Mouse (Mus musculus): ENCODE measurements around the gene Tnfrsf17.
"Not testable (repeated sequence)": the region's sequence is repeated elsewhere in the genome, so short reads cannot be mapped to it uniquely, and the experiment has no call there.

Gene Tnfrsf17

GRCm38 (mm10) chr16:11313512-11313911, at the start of gene Tnfrsf17:
Tnfrsf17 (plus strand) TSS chr16:11313812.
- no peak for DNase-seq (ENCODE audit: low read depth, low spot score)

GRCm38 (mm10) chr16:11266556-11266955, 47.1 kb upstream of the Tnfrsf17 start:
- DNase-seq (ENCODE audit: low read depth, low spot score), result no peak

- DNase-seq (ENCODE audit: low read depth, low spot score), result no peak
Observed at GRCm38 (mm10) chr16:11269808-11270207, 43.8 kb upstream of the Tnfrsf17 start.

GRCm38 (mm10) chr16:11270642-11271041, 43.0 kb upstream of the Tnfrsf17 start:
- no peak for DNase-seq (ENCODE audit: low read depth, low spot score)

GRCm38 (mm10) chr16:11271073-11271472, 42.5 kb upstream of the Tnfrsf17 start:
- no peak for DNase-seq (ENCODE audit: low read depth, low spot score)

- no peak for DNase-seq (ENCODE audit: low read depth, low spot score)
Observed at GRCm38 (mm10) chr16:11276888-11277287, 36.7 kb upstream of the Tnfrsf17 start.

- DNase-seq (ENCODE audit: low read depth, low spot score), result no peak
Observed at GRCm38 (mm10) chr16:11278778-11279177, 34.8 kb upstream of the Tnfrsf17 start.

- DNase-seq (ENCODE audit: low read depth, low spot score), result no peak
Observed at GRCm38 (mm10) chr16:11282655-11283232, 30.9 kb upstream of the Tnfrsf17 start.

GRCm38 (mm10) chr16:11284881-11285280, 28.7 kb upstream of the Tnfrsf17 start:
- DNase-seq (ENCODE audit: low read depth, low spot score), result no peak

- DNase-seq (ENCODE audit: low read depth, low spot score), result no peak
Observed at GRCm38 (mm10) chr16:11285949-11286348, 27.7 kb upstream of the Tnfrsf17 start.

- not testable (repeated sequence) for DNase-seq (ENCODE audit: low read depth, low spot score)
Observed at GRCm38 (mm10) chr16:11288873-11289272, 24.7 kb upstream of the Tnfrsf17 start.

GRCm38 (mm10) chr16:11295583-11295982, 18.0 kb upstream of the Tnfrsf17 start:
- not testable (repeated sequence) for DNase-seq (ENCODE audit: low read depth, low spot score)

GRCm38 (mm10) chr16:11297700-11298099, 15.9 kb upstream of the Tnfrsf17 start:
- not testable (repeated sequence) for DNase-seq (ENCODE audit: low read depth, low spot score)

GRCm38 (mm10) chr16:11303741-11304140, 9.9 kb upstream of the Tnfrsf17 start:
- no peak for DNase-seq (ENCODE audit: low read depth, low spot score)

GRCm38 (mm10) chr16:11305531-11305930, 8.1 kb upstream of the Tnfrsf17 start:
- DNase-seq (ENCODE audit: low read depth, low spot score), result no peak

- DNase-seq (ENCODE audit: low read depth, low spot score), result no peak
Observed at GRCm38 (mm10) chr16:11315786-11316320, 2.2 kb downstream of the Tnfrsf17 start.

- no peak for DNase-seq (ENCODE audit: low read depth, low spot score)
Observed at GRCm38 (mm10) chr16:11316748-11317147, 3.1 kb downstream of the Tnfrsf17 start.

GRCm38 (mm10) chr16:11317324-11317723, 3.7 kb downstream of the Tnfrsf17 start:
- DNase-seq (ENCODE audit: low read depth, low spot score), result no peak

- DNase-seq (ENCODE audit: low read depth, low spot score), result peak; percentile 82
Observed at GRCm38 (mm10) chr16:11322409-11323323, 9.1 kb downstream of the Tnfrsf17 start, which contains the start of gene Snx29. Snx29 (plus strand) TSS chr16:11322908.

GRCm38 (mm10) chr16:11323324-11324051, 9.9 kb downstream of the Tnfrsf17 start:
- DNase-seq (ENCODE audit: low read depth, low spot score), result no peak

GRCm38 (mm10) chr16:11330081-11330800, 16.6 kb downstream of the Tnfrsf17 start:
- DNase-seq (ENCODE audit: low read depth, low spot score), result no peak

Data from brain, embryonic 18.5 days (tissue).